Mouse (Mus musculus) central nervous system, embryonic 11.5 days (tissue): ENCODE measurements around the gene Parp3. TPM values are rescaled to one million over a fixed set of nuclear protein-coding genes. Genes with fewer than 3 reads are reported as not detected.

ENCODE experiments used
- polyA plus RNA-seq: library from polyadenylated mRNA; depleted of rRNA; stranded (reverse); fragments of >200 nt; gene quantifications from 2 replicates; pipeline ENCODE4 v1.2.3, GENCODE M21; 2012; rRNA removed

The Parp3 gene
- polyA plus RNA-seq, result 1.5 and 2.2 TPM in 2 replicates

DNA sequence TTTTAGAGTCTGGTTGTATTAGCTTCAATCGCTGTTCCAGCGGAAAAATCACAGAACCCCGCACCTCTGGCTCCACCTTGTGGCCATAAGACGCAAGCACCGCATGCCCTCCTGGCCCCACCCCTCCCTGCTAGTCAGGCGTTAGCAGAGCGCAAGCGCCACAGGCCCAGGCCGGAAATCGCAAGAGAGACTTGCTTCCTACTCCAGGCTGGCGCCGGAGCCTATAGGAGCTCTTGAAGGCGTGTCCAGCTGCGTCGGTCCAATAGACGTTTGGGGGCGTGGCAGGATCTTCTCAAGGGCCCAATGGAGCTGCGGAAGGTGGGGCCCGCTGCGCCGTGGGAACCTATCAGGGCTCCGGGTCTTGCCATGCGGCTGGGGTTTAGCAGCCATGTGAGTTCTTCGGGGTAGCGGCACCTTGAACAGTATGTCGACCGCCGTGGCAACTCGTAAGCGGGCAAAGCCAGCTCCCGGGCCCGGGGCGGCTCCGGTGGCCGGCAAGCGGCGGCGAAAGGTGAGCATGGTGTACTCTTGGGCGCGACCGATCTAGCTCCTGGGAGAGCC is at the start of gene Parp3:
Gene Parp3 (minus strand): TSS at position 26 of the 561 bp plus-strand sequence.

GRCm38 (mm10) chr9:106514273-106514672 is 37.5 kb upstream of the Parp3 start, which contains the start of gene Iqcf5:
Iqcf5 (plus strand) TSS chr9:106514573.

GRCm38 (mm10) chr9:106499667-106500066 is 22.9 kb upstream of the Parp3 start, which contains the start of gene Iqcf1:
Iqcf1 (plus strand) TSS chr9:106499967.

GRCm38 (mm10) chr9:106475663-106476001 is 1.1 kb downstream of the Parp3 start, which contains the start of gene Rrp9:
Rrp9 (plus strand) TSS chr9:106475963.

GRCm38 (mm10) chr9:106465571-106466200 is 11.1 kb downstream of the Parp3 start, which contains the start of gene Gpr62:
Gpr62 (minus strand) TSS chr9:106465938.

DNA sequence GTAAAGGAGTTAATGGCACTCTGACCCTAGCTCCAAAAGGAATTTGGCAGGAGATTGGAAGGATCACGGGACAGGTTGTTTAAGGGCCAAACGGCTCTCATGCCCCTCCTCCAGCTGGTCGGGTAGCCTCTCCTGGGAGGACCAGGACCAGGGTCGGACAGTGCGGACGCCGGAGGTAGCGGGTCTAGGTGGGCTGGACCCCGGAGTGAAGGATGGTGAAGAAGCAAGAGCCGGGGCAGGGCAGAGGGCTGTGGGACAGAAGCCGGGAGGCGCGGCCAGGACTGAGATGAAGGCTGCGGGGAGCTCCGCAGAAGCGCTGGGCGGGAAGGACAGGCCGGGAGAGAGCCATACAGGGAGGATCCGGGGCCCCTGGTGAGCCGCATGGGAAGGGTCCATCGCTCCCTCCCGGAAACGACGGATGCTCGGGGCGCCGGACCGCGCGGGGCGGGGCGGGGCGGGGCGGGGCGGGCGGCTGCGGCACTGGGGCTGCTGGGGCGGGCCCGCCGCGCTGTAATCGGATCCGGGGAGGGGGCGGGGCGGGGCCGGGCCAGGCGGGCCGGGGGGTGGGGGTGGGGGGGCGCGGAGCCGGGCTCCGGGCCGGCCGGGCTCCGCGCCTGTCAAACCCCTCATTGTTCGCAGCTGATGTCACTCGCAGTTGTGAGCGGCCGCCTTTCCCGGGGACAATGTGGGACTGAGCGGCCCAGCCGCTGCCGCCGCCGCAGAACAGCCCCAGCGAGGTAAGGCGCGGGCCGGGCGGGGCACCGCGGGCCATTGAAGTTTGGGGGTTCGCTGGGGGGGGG is 23.3 kb downstream of the Parp3 start, which contains the start of gene Pcbp4:
Gene Pcbp4 (plus strand): TSS at position 21 of the 800 bp plus-strand sequence.

GRCm38 (mm10) chr9:106447348-106447747 is 29.4 kb downstream of the Parp3 start, which contains the start of the genes Abhd14b and Abhd14a:
Abhd14b (plus strand) TSS chr9:106447459.
Abhd14a (minus strand) TSS chr9:106447678.

DNA sequence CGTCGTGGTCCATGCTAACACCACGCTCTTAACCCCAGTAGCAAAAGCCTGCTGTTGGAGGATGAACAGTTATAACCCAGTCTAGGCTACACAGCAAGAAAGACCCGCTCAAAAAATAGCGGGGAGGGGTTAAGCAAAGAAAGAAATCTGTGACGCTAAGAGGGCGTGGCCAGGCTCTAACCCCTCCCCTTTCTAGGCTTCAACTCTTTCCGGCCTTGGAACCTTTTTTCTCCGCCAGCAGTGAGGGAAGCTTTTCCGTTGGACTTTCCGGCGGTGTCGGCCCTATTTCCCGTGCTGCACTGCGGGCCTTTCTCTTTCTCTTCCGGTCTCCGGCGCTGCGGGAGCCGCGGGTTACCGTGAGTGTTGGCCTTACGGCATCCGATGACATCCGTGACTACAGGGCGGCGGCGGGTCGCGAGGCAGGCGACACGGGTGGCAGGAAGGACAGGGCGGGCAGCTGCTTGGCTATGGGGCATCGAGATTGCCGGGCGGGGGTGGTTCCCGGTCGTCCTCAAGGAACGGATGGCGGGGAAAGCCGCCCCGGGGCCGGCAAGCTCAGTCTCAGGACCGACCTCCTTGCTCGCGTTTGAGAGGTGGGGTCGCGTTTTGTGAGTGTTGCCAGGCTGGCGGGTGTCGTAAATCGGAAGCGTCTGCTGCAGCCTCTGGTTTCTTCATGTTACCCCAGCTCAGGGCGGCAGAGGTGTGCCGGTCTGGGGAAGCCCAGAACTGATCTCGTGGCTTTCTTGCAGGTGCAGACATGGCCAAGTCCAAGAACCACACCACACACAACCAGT is 47.3 kb downstream of the Parp3 start, which contains the start of gene Rpl29:
Gene Rpl29 (plus strand): TSS at position 234 of the 794 bp plus-strand sequence.

Other genes with a start within 250 kb of the Parp3 start
- gene Alas1, start 228.3 kb downstream of the Parp3 start, polyA plus RNA-seq, result 63.8 and 68.5 TPM in 2 replicates
- gene Poc1a, start 195.9 kb downstream of the Parp3 start, polyA plus RNA-seq, result 22.6 and 28.3 TPM in 2 replicates
- gene Dusp7, start 108.3 kb downstream of the Parp3 start, polyA plus RNA-seq, result 29.1 and 69.8 TPM in 2 replicates
- gene Rpl29, start 47.5 kb downstream of the Parp3 start, polyA plus RNA-seq, result 1,012 and 1,237 TPM in 2 replicates
- 25.4 and 29.4 TPM in 2 replicates for gene Acy1, start 38.6 kb downstream of the Parp3 start, polyA plus RNA-seq
- gene Abhd14b, start 29.5 kb downstream of the Parp3 start, polyA plus RNA-seq, result 4.7 and 12.0 TPM in 2 replicates
- 34.1 and 40.0 TPM in 2 replicates for gene Abhd14a, start 29.3 kb downstream of the Parp3 start, polyA plus RNA-seq
- 401 and 467 TPM in 2 replicates for gene Pcbp4, start 23.7 kb downstream of the Parp3 start, polyA plus RNA-seq
- gene Gpr62, start 11.0 kb downstream of the Parp3 start, polyA plus RNA-seq, result 0.06 and 0.11 TPM in 2 replicates
- 41.6 and 78.4 TPM in 2 replicates for gene Rrp9, start 986 bp downstream of the Parp3 start, polyA plus RNA-seq
- not detected in 2 replicates for gene Iqcf1, start 23.0 kb upstream of the Parp3 start, polyA plus RNA-seq
- gene Iqcf5, start 37.6 kb upstream of the Parp3 start, polyA plus RNA-seq, result not detected in 2 replicates
- not detected in 2 replicates for gene Iqcf3, start 84.7 kb upstream of the Parp3 start, polyA plus RNA-seq
- not detected in 2 replicates for gene Iqcf4, start 94.0 kb upstream of the Parp3 start, polyA plus RNA-seq
- not detected in 2 replicates for gene Iqcf6, start 149.6 kb upstream of the Parp3 start, polyA plus RNA-seq
- 5.5 and 7.8 TPM in 2 replicates for gene Grm2, start 179.1 kb upstream of the Parp3 start, polyA plus RNA-seq
- 21.3 and 27.2 TPM in 2 replicates for gene Tex264, start 209.0 kb upstream of the Parp3 start, polyA plus RNA-seq